Mouse (Mus musculus): ENCODE measurements around the gene Banp. TPM values are rescaled to one million over a fixed set of nuclear protein-coding genes. Genes with fewer than 3 reads are reported as not detected.

Banp gene
- polyA plus RNA-seq, 1 experiment from 2014 or later = 54.7 TPM

- ATAC-seq = no peak
- WGBS = 77% methylated on average over 8 of the region's 8 CpGs
- H3K27me3 ChIP-seq (ENCODE audit: control insufficient read depth, insufficient read depth, low read depth, low read length) = no peaks in the 10 kb centered on the region
- H3K9ac ChIP-seq (ENCODE audit: low read depth, low read length) = no peak overlapping the region
- no peaks in the 10 kb centered on the region for H3K9me3 ChIP-seq (replicated peaks; ENCODE audit: control insufficient read depth, low read length, poor library complexity, severe bottlenecking)
- H3K27ac ChIP-seq (ENCODE audit: low read length) = peak overlapping the region; percentile 47
- no peak overlapping the region for H3K4me3 ChIP-seq (ENCODE audit: low read depth, low read length)
- H3K36me3 ChIP-seq (ENCODE audit: control insufficient read depth, insufficient read depth, low read length) = no peaks in the 10 kb centered on the region
- H3K4me1 ChIP-seq (ENCODE audit: control insufficient read depth, insufficient read depth, low read length) = no peaks in the 10 kb centered on the region
- H3K4me2 ChIP-seq (ENCODE audit: low read length) = no peak overlapping the region
Observed at GRCm38 (mm10) chr8:121921582-121921981, 28.0 kb upstream of the Banp start.

DNA sequence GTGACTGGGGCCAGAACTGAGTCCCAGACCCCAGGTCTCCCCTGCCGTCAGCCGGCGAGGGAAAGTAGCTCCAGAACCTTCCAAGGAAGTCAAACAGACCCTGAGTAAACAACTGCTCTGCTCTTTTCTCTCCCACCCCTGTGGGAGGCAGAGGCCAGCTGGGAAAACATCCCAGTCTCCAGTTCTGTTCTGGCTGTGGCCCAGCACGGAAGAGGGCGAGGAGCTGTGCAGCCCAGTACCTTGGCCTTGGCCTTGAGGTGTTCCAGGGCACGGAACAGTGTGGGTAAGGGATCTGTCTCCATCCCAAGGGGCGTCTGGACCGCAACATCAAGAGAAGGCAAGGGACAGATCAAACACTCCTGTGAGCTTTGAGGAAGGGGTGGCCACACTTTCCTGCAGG, 27.4 kb upstream of the Banp start:
- WGBS = 80% methylated on average over 8 of the region's 8 CpGs
- H3K27ac ChIP-seq (ENCODE audit: low read length) = no peak overlapping the region; the same call in 1 of the 2 replicates

GRCm38 (mm10) chr8:121924681-121925080, 24.9 kb upstream of the Banp start:
- H3K4me2 ChIP-seq (ENCODE audit: low read length) = no peak overlapping the region
- no peak for ATAC-seq
- 86% methylated on average over 5 of the region's 5 CpGs for WGBS
- H3K36me3 ChIP-seq (ENCODE audit: control insufficient read depth, insufficient read depth, low read length) = no peaks in the 10 kb centered on the region
- no peak overlapping the region for H3K4me3 ChIP-seq (ENCODE audit: low read depth, low read length)
- H3K9me3 ChIP-seq (replicated peaks; ENCODE audit: control insufficient read depth, low read length, poor library complexity, severe bottlenecking) = no peaks in the 10 kb centered on the region
- no peaks in the 10 kb centered on the region for H3K27me3 ChIP-seq (ENCODE audit: control insufficient read depth, insufficient read depth, low read depth, low read length)
- H3K9ac ChIP-seq (ENCODE audit: low read depth, low read length) = no peak overlapping the region
- H3K4me1 ChIP-seq (ENCODE audit: control insufficient read depth, insufficient read depth, low read length) = no peaks in the 10 kb centered on the region
- no peak overlapping the region for H3K27ac ChIP-seq (ENCODE audit: low read length)

More for the DNA sequence above, 27.4 kb upstream of the Banp start:
- H3K9ac ChIP-seq (ENCODE audit: low read depth, low read length) = no peak overlapping the region
- no peaks in the 10 kb centered on the region for H3K9me3 ChIP-seq (replicated peaks; ENCODE audit: control insufficient read depth, low read length, poor library complexity, severe bottlenecking)
- no peaks in the 10 kb centered on the region for H3K4me1 ChIP-seq (ENCODE audit: control insufficient read depth, insufficient read depth, low read length)
- no peak overlapping the region for H3K4me2 ChIP-seq (ENCODE audit: low read length)
- no peaks in the 10 kb centered on the region for H3K27me3 ChIP-seq (ENCODE audit: control insufficient read depth, insufficient read depth, low read depth, low read length)
- no peak for ATAC-seq
- no peak overlapping the region for H3K4me3 ChIP-seq (ENCODE audit: low read depth, low read length)
- H3K36me3 ChIP-seq (ENCODE audit: control insufficient read depth, insufficient read depth, low read length) = no peaks in the 10 kb centered on the region

- Histone ChIP-seq H3K27me3 (ENCODE audit: control insufficient read depth, insufficient read depth, low read depth, low read length) (no peaks in the 10 kb centered on the region), H3K9ac (ENCODE audit: low read depth, low read length) (no peak overlapping the region), H3K4me3 (ENCODE audit: low read depth, low read length) (no peak overlapping the region), H3K9me3 (replicated peaks; ENCODE audit: control insufficient read depth, low read length, poor library complexity, severe bottlenecking) (no peaks in the 10 kb centered on the region), H3K36me3 (ENCODE audit: control insufficient read depth, insufficient read depth, low read length) (no peaks in the 10 kb centered on the region), H3K4me2 (ENCODE audit: low read length) (no peak overlapping the region), H3K27ac (ENCODE audit: low read length) (no peak overlapping the region), H3K4me1 (ENCODE audit: control insufficient read depth, insufficient read depth, low read length) (no peaks in the 10 kb centered on the region)
- WGBS = 32% methylated on average over 10 of the region's 10 CpGs
- ATAC-seq = no peak
Observed at GRCm38 (mm10) chr8:121925624-121926023, 23.9 kb upstream of the Banp start.

DNA sequence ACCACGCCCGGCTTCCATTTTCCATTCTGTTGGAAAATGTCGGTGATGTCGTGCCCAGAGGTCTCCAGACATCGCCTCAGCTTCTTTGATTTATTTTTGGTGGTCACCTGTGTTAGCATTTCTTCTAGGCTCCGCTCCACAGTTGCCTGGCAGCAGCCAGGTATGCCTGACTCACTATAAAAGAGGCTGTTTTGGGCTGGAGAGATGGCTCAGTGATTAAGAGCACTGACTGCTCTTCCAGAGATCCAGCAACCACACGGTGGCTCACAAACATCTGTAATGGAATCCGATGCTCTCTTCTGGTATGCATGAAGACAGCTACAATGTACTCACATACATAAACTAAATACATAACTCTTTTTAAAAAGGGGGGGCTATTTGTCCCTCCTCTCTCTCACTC, 23.3 kb upstream of the Banp start:
- ATAC-seq = no peak
- WGBS = 69% methylated on average over 8 of the region's 8 CpGs
- H3K27ac ChIP-seq (ENCODE audit: low read length) = no peak overlapping the region
- no peaks in the 10 kb centered on the region for H3K9me3 ChIP-seq (replicated peaks; ENCODE audit: control insufficient read depth, low read length, poor library complexity, severe bottlenecking)
- no peaks in the 10 kb centered on the region for H3K27me3 ChIP-seq (ENCODE audit: control insufficient read depth, insufficient read depth, low read depth, low read length)
- no peak overlapping the region for H3K4me2 ChIP-seq (ENCODE audit: low read length)
- no peaks in the 10 kb centered on the region for H3K4me1 ChIP-seq (ENCODE audit: control insufficient read depth, insufficient read depth, low read length)
- no peak overlapping the region for H3K4me3 ChIP-seq (ENCODE audit: low read depth, low read length)
- no peaks in the 10 kb centered on the region for H3K36me3 ChIP-seq (ENCODE audit: control insufficient read depth, insufficient read depth, low read length)
- H3K9ac ChIP-seq (ENCODE audit: low read depth, low read length) = no peak overlapping the region

GRCm38 (mm10) chr8:121927316-121927715, 22.2 kb upstream of the Banp start:
- H3K9ac ChIP-seq (ENCODE audit: low read depth, low read length) = no peak overlapping the region
- 48% methylated on average over 8 of the region's 8 CpGs for WGBS
- no peaks in the 10 kb centered on the region for H3K36me3 ChIP-seq (ENCODE audit: control insufficient read depth, insufficient read depth, low read length)
- no peak overlapping the region for H3K27ac ChIP-seq (ENCODE audit: low read length)
- no peaks in the 10 kb centered on the region for H3K4me1 ChIP-seq (ENCODE audit: control insufficient read depth, insufficient read depth, low read length)
- no peaks in the 10 kb centered on the region for H3K9me3 ChIP-seq (replicated peaks; ENCODE audit: control insufficient read depth, low read length, poor library complexity, severe bottlenecking)
- H3K27me3 ChIP-seq (ENCODE audit: control insufficient read depth, insufficient read depth, low read depth, low read length) = no peaks in the 10 kb centered on the region
- H3K4me3 ChIP-seq (ENCODE audit: low read depth, low read length) = no peak overlapping the region
- ATAC-seq = no peak
- no peak overlapping the region for H3K4me2 ChIP-seq (ENCODE audit: low read length)

- no peak overlapping the region for H3K27ac ChIP-seq (ENCODE audit: low read length)
- H3K4me2 ChIP-seq (ENCODE audit: low read length) = no peak overlapping the region
- H3K4me1 ChIP-seq (ENCODE audit: control insufficient read depth, insufficient read depth, low read length) = peaks cover 5% of the 10 kb centered on the region
- H3K4me3 ChIP-seq (ENCODE audit: low read depth, low read length) = no peak overlapping the region
- H3K9me3 ChIP-seq (replicated peaks; ENCODE audit: control insufficient read depth, low read length, poor library complexity, severe bottlenecking) = no peaks in the 10 kb centered on the region
- no peaks in the 10 kb centered on the region for H3K36me3 ChIP-seq (ENCODE audit: control insufficient read depth, insufficient read depth, low read length)
- no peaks in the 10 kb centered on the region for H3K27me3 ChIP-seq (ENCODE audit: control insufficient read depth, insufficient read depth, low read depth, low read length)
- 83% methylated on average over 4 of the region's 4 CpGs for WGBS
- no peak overlapping the region for H3K9ac ChIP-seq (ENCODE audit: low read depth, low read length)
- no peak for ATAC-seq
Observed at GRCm38 (mm10) chr8:121930047-121930446, 19.5 kb upstream of the Banp start.

GRCm38 (mm10) chr8:121931571-121931970, 18.0 kb upstream of the Banp start:
- no peak overlapping the region for H3K27ac ChIP-seq (ENCODE audit: low read length)
- no peak overlapping the region for H3K4me2 ChIP-seq (ENCODE audit: low read length)
- H3K4me3 ChIP-seq (ENCODE audit: low read depth, low read length) = no peak overlapping the region
- ATAC-seq = no peak
- H3K36me3 ChIP-seq (ENCODE audit: control insufficient read depth, insufficient read depth, low read length) = no peaks in the 10 kb centered on the region
- H3K9ac ChIP-seq (ENCODE audit: low read depth, low read length) = no peak overlapping the region
- peaks cover 10% of the 10 kb centered on the region for H3K4me1 ChIP-seq (ENCODE audit: control insufficient read depth, insufficient read depth, low read length)
- no peaks in the 10 kb centered on the region for H3K9me3 ChIP-seq (replicated peaks; ENCODE audit: control insufficient read depth, low read length, poor library complexity, severe bottlenecking)
- WGBS = 85% methylated on average over 7 of the region's 7 CpGs
- no peaks in the 10 kb centered on the region for H3K27me3 ChIP-seq (ENCODE audit: control insufficient read depth, insufficient read depth, low read depth, low read length)

- Histone ChIP-seq H3K4me3 (ENCODE audit: low read depth, low read length) (no peak overlapping the region), H3K27me3 (ENCODE audit: control insufficient read depth, insufficient read depth, low read depth, low read length) (no peaks in the 10 kb centered on the region), H3K36me3 (ENCODE audit: control insufficient read depth, insufficient read depth, low read length) (no peaks in the 10 kb centered on the region), H3K9me3 (replicated peaks; ENCODE audit: control insufficient read depth, low read length, poor library complexity, severe bottlenecking) (no peaks in the 10 kb centered on the region), H3K27ac (ENCODE audit: low read length) (no peak overlapping the region), H3K9ac (ENCODE audit: low read depth, low read length) (no peak overlapping the region), H3K4me2 (ENCODE audit: low read length) (no peak overlapping the region), H3K4me1 (ENCODE audit: control insufficient read depth, insufficient read depth, low read length) (peaks cover 10% of the 10 kb centered on the region)
- ATAC-seq = no peak
- 68% methylated on average over 12 of the region's 12 CpGs for WGBS
Observed at GRCm38 (mm10) chr8:121932026-121932667, 17.4 kb upstream of the Banp start.

All from midbrain, embryonic 16.5 days (tissue).